Mouse (Mus musculus): ENCODE results near the gene Mob3b.
A peak's percentile ranks its signal among the peaks of the same experiment; 100 is the strongest.

Mob3b gene

GRCm38 (mm10) chr4:35145726-35146125 lies 11.6 kb downstream of the Mob3b start:
- DNase-seq: no peak

- no peak for DNase-seq
Measured at GRCm38 (mm10) chr4:35143472-35144102, 13.7 kb downstream of the Mob3b start.

GRCm38 (mm10) chr4:35140317-35140716 lies 17.0 kb downstream of the Mob3b start:
- no peak for DNase-seq

- no peak for DNase-seq
Measured at GRCm38 (mm10) chr4:35138077-35138476, 19.2 kb downstream of the Mob3b start.

- no peak for DNase-seq
Measured at GRCm38 (mm10) chr4:35136996-35137395, 20.3 kb downstream of the Mob3b start.

GRCm38 (mm10) chr4:35135806-35136205 lies 21.5 kb downstream of the Mob3b start:
- DNase-seq: no peak

GRCm38 (mm10) chr4:35134846-35135611 lies 22.3 kb downstream of the Mob3b start:
- no peak for DNase-seq

GRCm38 (mm10) chr4:35133411-35133810 lies 23.9 kb downstream of the Mob3b start:
- no peak for DNase-seq

GRCm38 (mm10) chr4:35131592-35131991 lies 25.7 kb downstream of the Mob3b start:
- no peak for DNase-seq

GRCm38 (mm10) chr4:35130411-35130948 lies 26.8 kb downstream of the Mob3b start:
- DNase-seq: peak; percentile 10

GRCm38 (mm10) chr4:35127759-35128158 lies 29.5 kb downstream of the Mob3b start:
- DNase-seq: no peak

GRCm38 (mm10) chr4:35126776-35127175 lies 30.5 kb downstream of the Mob3b start:
- DNase-seq: no peak

GRCm38 (mm10) chr4:35125299-35125777 lies 31.9 kb downstream of the Mob3b start:
- DNase-seq: no peak

- DNase-seq: no peak
Measured at GRCm38 (mm10) chr4:35124027-35124426, 33.3 kb downstream of the Mob3b start.

- no peak for DNase-seq
Measured at GRCm38 (mm10) chr4:35123087-35123486, 34.2 kb downstream of the Mob3b start.

- no peak for DNase-seq
Measured at GRCm38 (mm10) chr4:35121060-35121459, 36.2 kb downstream of the Mob3b start.

GRCm38 (mm10) chr4:35120575-35120974 lies 36.7 kb downstream of the Mob3b start:
- no peak for DNase-seq

GRCm38 (mm10) chr4:35120159-35120558 lies 37.1 kb downstream of the Mob3b start:
- DNase-seq: no peak

- DNase-seq: no peak
Measured at GRCm38 (mm10) chr4:35118851-35119250, 38.4 kb downstream of the Mob3b start.

- no peak for DNase-seq
Measured at GRCm38 (mm10) chr4:35117144-35117543, 40.1 kb downstream of the Mob3b start.

- DNase-seq: no peak
Measured at GRCm38 (mm10) chr4:35115933-35116332, 41.4 kb downstream of the Mob3b start.

GRCm38 (mm10) chr4:35114950-35115349 lies 42.3 kb downstream of the Mob3b start:
- no peak for DNase-seq

- no peak for DNase-seq
Measured at GRCm38 (mm10) chr4:35113516-35114248, 43.6 kb downstream of the Mob3b start.

Measured in lung, postnatal 14 days (tissue).